Mouse (Mus musculus): ENCODE measurements around the gene 2810004N23Rik. TPM values are rescaled to one million over a fixed set of nuclear protein-coding genes. Genes with fewer than 3 reads are reported as not detected.

Gene 2810004N23Rik
- polyA plus RNA-seq, 1 experiment from 2014 or later: 41.9 TPM

DNA sequence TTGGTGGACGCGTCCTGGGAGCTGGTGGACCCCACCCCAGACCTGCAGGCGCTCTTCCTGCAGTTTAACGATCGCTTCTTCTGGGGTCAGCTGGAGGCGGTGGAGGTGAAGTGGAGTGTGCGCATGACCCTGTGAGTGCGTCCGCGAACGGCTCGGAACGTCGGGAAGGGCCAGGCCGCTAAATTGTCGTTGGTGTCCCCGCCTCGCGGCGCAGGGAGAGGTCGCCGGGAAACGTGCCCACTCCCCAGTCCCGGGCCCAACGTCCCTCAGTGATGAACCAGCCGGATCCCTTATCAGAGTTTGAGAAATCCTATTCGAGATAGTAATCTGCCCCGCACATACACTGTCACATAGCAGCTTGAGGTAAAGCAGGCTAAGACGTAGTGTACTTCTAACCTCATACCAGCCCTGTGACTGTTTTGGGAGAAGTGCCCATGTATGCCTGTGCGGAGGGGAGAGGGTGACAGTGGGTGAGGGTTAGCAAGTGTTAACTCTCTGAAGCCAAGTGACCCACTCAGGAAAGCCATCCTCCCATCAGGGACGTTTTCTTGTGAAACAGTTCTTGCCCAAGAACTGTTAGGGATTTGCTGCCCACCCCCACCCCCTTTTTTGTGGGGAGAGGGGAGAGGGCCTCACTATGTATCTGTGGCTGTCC, 35.5 kb upstream of the 2810004N23Rik start:
- peaks cover 63% of the 10 kb centered on the region for H3K36me3 ChIP-seq (ENCODE audit: control insufficient read depth, insufficient read depth, low read length)
- ATAC-seq (ENCODE audit: insufficient number of reproducible peaks, insufficient read depth, low FRiP score, low read depth): peak; percentile 22
- no peaks in the 10 kb centered on the region for H3K27me3 ChIP-seq (ENCODE audit: control insufficient read depth, insufficient read depth, low read length)
- H3K9ac ChIP-seq (ENCODE audit: low read length): peak overlapping the region; percentile 90
- peak overlapping the region in 1 of 2 experiments; percentile 20; a peak in 1 of 4 replicates for H3K27ac ChIP-seq (replicated peaks in 1 of 2; ENCODE audit: control insufficient read depth in 1 of 2, insufficient read depth in 1 of 2, low read depth in 2 of 2, low read length in 2 of 2)
- H3K4me1 ChIP-seq (ENCODE audit: control insufficient read depth in 2 of 2, insufficient read depth in 2 of 2, low read length in 2 of 2): peaks cover 10 to 24% of the 10 kb centered on the region in 2 experiments; a peak in 3 of 4 replicates
- peak overlapping the region; percentile 87 for H3K4me2 ChIP-seq (ENCODE audit: low read length)
- WGBS: 3% methylated on average over 31 of the region's 31 CpGs
- H3K4me3 ChIP-seq (ENCODE audit: control insufficient read depth in 1 of 2, insufficient read depth in 1 of 2, low read depth in 1 of 2, low read length in 2 of 2): peak overlapping the region; percentile 87 to 88
- no peaks in the 10 kb centered on the region for H3K9me3 ChIP-seq (ENCODE audit: control insufficient read depth, low read length)

DNA sequence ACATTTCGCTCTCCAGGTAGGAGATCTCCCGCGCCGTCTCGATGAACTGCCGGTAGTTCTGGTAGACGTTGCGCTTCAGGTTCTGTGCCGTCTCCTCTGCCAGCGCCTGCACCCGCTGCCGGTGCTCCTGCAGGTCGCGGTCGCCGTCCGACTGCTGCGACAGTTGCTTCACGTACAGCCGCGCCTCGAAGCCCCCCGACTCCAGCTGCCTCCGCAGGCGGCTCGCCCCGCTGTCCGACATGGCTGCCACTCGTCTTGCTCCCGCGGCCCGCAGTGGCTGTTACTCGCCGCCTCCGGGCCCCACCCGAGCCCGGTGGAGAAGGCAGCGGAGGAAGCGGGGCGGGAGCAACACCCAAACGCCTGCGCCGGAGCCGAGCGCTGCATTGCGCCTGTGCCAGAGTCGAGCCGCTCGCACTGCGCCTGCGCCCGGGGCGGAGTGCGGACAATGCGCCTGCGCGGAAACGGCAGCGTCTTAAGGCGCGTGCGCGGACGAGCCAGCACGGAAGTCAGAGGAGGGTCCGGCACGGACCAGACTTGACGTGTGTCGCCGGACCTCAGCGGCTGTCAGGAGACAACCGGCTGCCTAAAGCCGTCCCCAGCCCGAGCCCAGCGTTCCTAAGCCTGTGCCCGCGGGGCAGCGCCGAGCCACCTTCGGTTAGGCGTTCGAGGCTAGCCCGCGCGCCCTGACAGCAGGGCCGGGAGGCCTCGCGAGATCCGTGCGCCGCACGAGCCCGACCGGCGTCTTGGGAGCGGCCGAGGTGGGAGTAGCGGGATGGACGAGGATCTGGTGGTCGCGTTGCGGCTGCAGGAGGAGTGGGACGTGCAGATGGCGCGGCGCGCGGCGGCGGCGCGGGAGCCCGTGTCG, 34.7 kb upstream of the 2810004N23Rik start, which contains the start of the genes Exoc8 and Sprtn:
Gene Exoc8, minus strand, starts transcription at position 320 of the 865 bp plus-strand sequence.
Gene Sprtn, plus strand, starts transcription at position 501 of the 865 bp plus-strand sequence.
- Histone ChIP-seq H3K36me3 (ENCODE audit: control insufficient read depth, insufficient read depth, low read length) (peaks cover 59% of the 10 kb centered on the region), H3K9ac (ENCODE audit: low read length) (peak within 1 kb of the TSS; percentile 90), H3K4me3 (ENCODE audit: control insufficient read depth in 1 of 2, insufficient read depth in 1 of 2, low read depth in 1 of 2, low read length in 2 of 2) (peak within 1 kb of the TSS; percentile 87 to 88), H3K4me2 (ENCODE audit: low read length) (peak within 1 kb of the TSS; percentile 97), H3K4me1 (ENCODE audit: control insufficient read depth in 2 of 2, insufficient read depth in 2 of 2, low read length in 2 of 2) (peaks cover 10 to 24% of the 10 kb centered on the region in 2 experiments; a peak in 3 of 4 replicates), H3K9me3 (ENCODE audit: control insufficient read depth, low read length) (no peaks in the 10 kb centered on the region), H3K27ac (replicated peaks in 1 of 2; ENCODE audit: control insufficient read depth in 1 of 2, insufficient read depth in 1 of 2, low read depth in 2 of 2, low read length in 2 of 2) (peak within 1 kb of the TSS; percentile 82 to 86), H3K27me3 (ENCODE audit: control insufficient read depth, insufficient read depth, low read length) (no peaks in the 10 kb centered on the region)
- peak; percentile 87 for ATAC-seq (ENCODE audit: insufficient number of reproducible peaks, insufficient read depth, low FRiP score, low read depth)
- WGBS: under 1% methylated on average over 114 of the region's 114 CpGs

DNA sequence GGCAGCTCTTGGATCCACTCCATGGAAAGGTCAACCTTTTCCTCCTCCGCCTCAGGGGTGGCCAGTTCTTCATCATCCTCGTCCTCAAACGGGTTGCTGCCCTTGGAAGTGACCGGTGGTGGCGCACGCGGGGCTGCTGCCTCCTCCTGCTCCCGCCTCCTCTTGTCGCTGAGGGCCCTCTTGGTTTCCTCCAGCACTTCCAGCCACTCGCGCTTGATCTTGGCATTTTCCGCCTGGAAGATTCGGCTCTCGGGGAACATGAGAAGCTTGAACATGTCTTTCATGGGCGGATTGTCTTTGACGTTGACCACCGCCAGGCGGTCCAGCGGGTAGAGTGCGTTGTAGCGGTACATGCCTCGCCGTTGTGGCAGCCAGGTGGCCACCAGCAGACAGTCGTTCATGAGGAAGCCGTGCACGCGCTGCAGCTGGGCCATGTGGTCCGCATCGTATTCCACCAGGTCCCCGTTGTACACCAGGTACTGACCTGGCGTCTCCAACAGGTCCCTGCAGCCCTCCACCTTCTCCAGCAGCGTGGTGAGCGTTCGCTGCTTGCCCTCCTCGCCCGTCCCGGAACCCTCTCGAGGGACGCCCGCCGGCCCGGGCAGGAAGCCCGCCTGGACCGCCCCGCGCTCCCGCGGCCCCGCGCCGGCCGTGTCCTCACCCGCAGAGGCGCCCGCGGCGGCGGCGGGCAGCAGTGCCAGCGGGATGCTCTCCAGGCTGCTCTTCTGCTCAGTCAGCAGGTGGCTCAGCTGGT, 33.9 kb upstream of the 2810004N23Rik start:
- peak overlapping the region; percentile 87 to 88 for H3K4me3 ChIP-seq (ENCODE audit: control insufficient read depth in 1 of 2, insufficient read depth in 1 of 2, low read depth in 1 of 2, low read length in 2 of 2)
- H3K27ac ChIP-seq (replicated peaks in 1 of 2; ENCODE audit: control insufficient read depth in 1 of 2, insufficient read depth in 1 of 2, low read depth in 2 of 2, low read length in 2 of 2): peak overlapping the region; percentile 82 to 86
- 0 out of 2 replicates have a peak, but pooled peaks have one; percentile 7 for ATAC-seq (ENCODE audit: insufficient number of reproducible peaks, insufficient read depth, low FRiP score, low read depth)
- H3K4me1 ChIP-seq (ENCODE audit: control insufficient read depth in 2 of 2, insufficient read depth in 2 of 2, low read length in 2 of 2): peaks cover 10 to 24% of the 10 kb centered on the region in 2 experiments; a peak in 3 of 4 replicates
- H3K27me3 ChIP-seq (ENCODE audit: control insufficient read depth, insufficient read depth, low read length): no peaks in the 10 kb centered on the region
- H3K9me3 ChIP-seq (ENCODE audit: control insufficient read depth, low read length): no peaks in the 10 kb centered on the region
- peak overlapping the region; percentile 90 for H3K9ac ChIP-seq (ENCODE audit: low read length)
- peaks cover 53% of the 10 kb centered on the region for H3K36me3 ChIP-seq (ENCODE audit: control insufficient read depth, insufficient read depth, low read length)
- H3K4me2 ChIP-seq (ENCODE audit: low read length): peak overlapping the region; percentile 97
- under 1% methylated on average over 60 of the region's 60 CpGs for WGBS

DNA sequence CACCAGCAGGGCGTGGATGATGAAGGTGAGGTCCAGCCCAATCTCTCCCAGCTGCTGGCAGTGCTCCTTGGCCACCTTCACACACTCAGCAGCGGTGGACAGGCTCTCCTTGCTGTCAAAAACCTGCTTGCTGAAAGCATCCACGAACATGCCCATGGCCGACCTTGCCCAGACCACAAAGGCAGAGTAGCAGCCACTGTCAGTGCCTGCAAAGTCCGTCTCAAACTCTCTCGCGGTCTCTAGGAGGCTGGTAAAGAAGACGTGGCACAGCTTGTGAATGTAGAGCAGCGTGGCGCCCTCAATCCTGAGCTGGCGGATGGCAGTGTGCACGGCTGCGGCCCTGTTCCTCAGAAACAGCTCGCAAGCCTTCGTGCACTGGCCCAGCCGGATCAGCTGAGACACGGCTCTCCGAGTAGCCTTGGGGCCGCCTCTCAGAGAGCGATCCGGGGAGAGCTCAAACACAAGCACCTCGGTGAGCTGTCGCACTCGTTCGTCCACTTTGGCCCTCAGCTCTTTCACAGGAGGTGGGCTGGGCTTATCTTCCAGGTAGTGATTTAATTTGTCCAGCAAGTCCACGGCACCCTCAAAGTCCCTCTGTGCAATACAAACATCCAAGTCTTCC, 33.2 kb upstream of the 2810004N23Rik start:
- 83% methylated on average over 26 of the region's 26 CpGs for WGBS
- Histone ChIP-seq H3K4me2 (ENCODE audit: low read length) (peak overlapping the region; percentile 97), H3K4me3 (ENCODE audit: control insufficient read depth in 1 of 2, insufficient read depth in 1 of 2, low read depth in 1 of 2, low read length in 2 of 2) (peak overlapping the region; percentile 87 to 88), H3K4me1 (ENCODE audit: control insufficient read depth in 2 of 2, insufficient read depth in 2 of 2, low read length in 2 of 2) (peaks cover 10 to 24% of the 10 kb centered on the region in 2 experiments; a peak in 3 of 4 replicates), H3K9ac (ENCODE audit: low read length) (peak overlapping the region; percentile 90), H3K27me3 (ENCODE audit: control insufficient read depth, insufficient read depth, low read length) (no peaks in the 10 kb centered on the region), H3K9me3 (ENCODE audit: control insufficient read depth, low read length) (no peaks in the 10 kb centered on the region), H3K27ac (replicated peaks in 1 of 2; ENCODE audit: control insufficient read depth in 1 of 2, insufficient read depth in 1 of 2, low read depth in 2 of 2, low read length in 2 of 2) (peak overlapping the region in 1 of 2 experiments; percentile 82; a peak in 1 of 4 replicates), H3K36me3 (ENCODE audit: control insufficient read depth, insufficient read depth, low read length) (peaks cover 54% of the 10 kb centered on the region)
- no peak for ATAC-seq (ENCODE audit: insufficient number of reproducible peaks, insufficient read depth, low FRiP score, low read depth)

DNA sequence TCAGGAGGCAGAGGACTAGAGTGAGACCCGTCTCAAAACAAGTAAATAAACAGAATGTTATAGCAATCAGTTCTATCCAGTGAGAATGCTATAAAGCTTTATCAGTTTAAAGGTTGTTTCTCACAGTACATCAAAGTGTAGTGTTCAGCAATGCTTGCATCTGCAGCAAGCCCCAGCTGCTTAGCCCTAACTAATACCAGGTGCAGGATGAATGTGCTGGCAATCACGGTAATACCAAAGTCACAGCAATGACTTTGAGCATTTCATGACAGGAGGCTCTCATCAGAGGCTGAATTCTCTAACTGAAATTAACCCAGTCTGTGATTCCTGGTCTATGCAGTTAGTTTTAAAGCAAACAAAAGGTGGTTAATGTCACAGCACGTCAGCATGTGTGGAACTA, 29.7 kb upstream of the 2810004N23Rik start:
- Histone ChIP-seq H3K9me3 (ENCODE audit: control insufficient read depth, low read length) (peaks cover 8% of the 10 kb centered on the region; the same call in 1 of the 2 replicates), H3K4me1 (ENCODE audit: control insufficient read depth in 2 of 2, insufficient read depth in 2 of 2, low read length in 2 of 2) (peaks cover 5 to 13% of the 10 kb centered on the region in 2 experiments; a peak in 3 of 4 replicates), H3K9ac (ENCODE audit: low read length) (no peak overlapping the region), H3K4me3 (ENCODE audit: control insufficient read depth in 1 of 2, insufficient read depth in 1 of 2, low read depth in 1 of 2, low read length in 2 of 2) (no peak overlapping the region), H3K27me3 (ENCODE audit: control insufficient read depth, insufficient read depth, low read length) (no peaks in the 10 kb centered on the region), H3K4me2 (ENCODE audit: low read length) (no peak overlapping the region), H3K27ac (replicated peaks in 1 of 2; ENCODE audit: control insufficient read depth in 1 of 2, insufficient read depth in 1 of 2, low read depth in 2 of 2, low read length in 2 of 2) (no peak overlapping the region), H3K36me3 (ENCODE audit: control insufficient read depth, insufficient read depth, low read length) (peaks cover 70% of the 10 kb centered on the region)
- WGBS: 61% methylated on average over 3 of the region's 3 CpGs
- ATAC-seq (ENCODE audit: insufficient number of reproducible peaks, insufficient read depth, low FRiP score, low read depth): no peak

DNA sequence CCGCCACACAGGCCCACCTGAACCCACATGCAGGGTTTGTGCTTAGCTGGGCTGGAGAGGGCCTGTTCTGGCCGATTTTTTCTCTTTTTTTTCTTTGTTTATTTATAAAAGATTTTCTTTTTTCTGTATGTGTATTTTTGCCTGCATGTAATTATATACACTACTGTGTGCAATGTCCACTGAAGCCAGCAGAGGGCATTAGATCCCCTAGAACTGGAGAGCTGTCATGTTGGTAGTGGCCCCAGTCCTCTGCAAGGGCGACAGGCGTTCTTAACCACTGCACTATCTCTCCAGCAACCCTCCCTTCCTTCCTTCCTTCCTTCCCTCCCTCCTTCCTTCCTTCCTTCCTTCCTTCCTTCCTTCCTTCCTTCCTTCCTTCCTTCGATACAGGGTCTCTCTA, 25.5 kb upstream of the 2810004N23Rik start:
- Histone ChIP-seq H3K27ac (replicated peaks in 1 of 2; ENCODE audit: control insufficient read depth in 1 of 2, insufficient read depth in 1 of 2, low read depth in 2 of 2, low read length in 2 of 2) (no peak overlapping the region), H3K4me2 (ENCODE audit: low read length) (no peak overlapping the region), H3K9ac (ENCODE audit: low read length) (no peak overlapping the region), H3K9me3 (ENCODE audit: control insufficient read depth, low read length) (peaks cover 8% of the 10 kb centered on the region; the same call in 1 of the 2 replicates), H3K36me3 (ENCODE audit: control insufficient read depth, insufficient read depth, low read length) (peaks cover 90% of the 10 kb centered on the region), H3K4me3 (ENCODE audit: control insufficient read depth in 1 of 2, insufficient read depth in 1 of 2, low read depth in 1 of 2, low read length in 2 of 2) (no peak overlapping the region), H3K4me1 (ENCODE audit: control insufficient read depth in 2 of 2, insufficient read depth in 2 of 2, low read length in 2 of 2) (no peaks in the 10 kb centered on the region), H3K27me3 (ENCODE audit: control insufficient read depth, insufficient read depth, low read length) (no peaks in the 10 kb centered on the region)
- ATAC-seq (ENCODE audit: insufficient number of reproducible peaks, insufficient read depth, low FRiP score, low read depth): no peak
- 93% methylated on average over 5 of the region's 5 CpGs for WGBS

Measured in heart, embryonic 14.5 days (tissue).